Mouse (Mus musculus) thymus, adult 2 months (tissue): ENCODE results near the gene Ap5z1.

Source experiments
- CTCF ChIP-seq: fragments of 200-500 bp; IDR thresholded peaks from 2 replicates; pipeline ENCODE4 v1.5.1; 2012; ENCODE audit warnings: mild to moderate bottlenecking, control low read depth, low read length, moderate library complexity, borderline replicate concordance; ENCODE audit not compliant: control insufficient read depth, poor library complexity, insufficient read depth; ENCODE audit errors: extremely low read depth
- POLR2A ChIP-seq: fragments of 200-500 bp; IDR thresholded peaks from 2 replicates; pipeline ENCODE4 v1.6.1; 2012; ENCODE audit warnings: mild to moderate bottlenecking, low read length, control low read depth, moderate library complexity; ENCODE audit not compliant: control insufficient read depth, poor library complexity, insufficient read depth; ENCODE audit errors: extremely low read depth

DNA sequence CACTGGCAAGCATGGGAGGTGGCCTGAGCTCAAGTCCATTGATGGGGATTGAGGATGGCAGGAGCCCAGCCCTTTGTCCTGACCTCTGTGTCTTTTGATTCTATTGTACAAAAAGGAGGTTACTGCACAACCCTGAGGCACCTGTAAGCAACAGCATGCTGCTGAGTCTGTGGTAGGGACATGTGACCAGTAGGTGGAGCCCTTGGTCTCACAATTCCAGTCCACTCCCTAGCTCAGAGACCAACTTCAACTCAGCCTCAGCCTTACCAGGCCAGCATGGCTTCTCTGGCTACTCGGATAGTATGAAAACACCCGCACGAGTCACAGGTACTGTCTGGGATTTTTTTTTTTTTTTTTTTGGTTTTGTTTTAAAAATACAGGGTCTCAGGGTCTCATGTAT lies 38.7 kb downstream of the Ap5z1 start:
- TF ChIP-seq CTCF = peak; percentile 47; the same call in 1 of the 2 replicates
- TF ChIP-seq POLR2A = no peak
